ENCODE assay signal across 9 mouse cellular contexts in genomic region chrX:142813146-142813545, GRCm38 (mm10).
A peak's percentile ranks its signal among the peaks of the same experiment; 100 is the strongest.
DNase-seq lines count a peak whose midpoint lies in the region; ATAC-seq and TF ChIP-seq lines count a peak whose summit lies in the region.
"Had no signal": no experiment of that assay in that cellular context is flagged by ENCODE, and none has a peak within 500 bp of the region (broad histone marks: within the 10 kb centered on the region; RNA-seq: fewer than 3 reads in every experiment).

No protein-coding gene starts in this region.

- no peaks in the 10 kb centered on the region for H3K36me3 ChIP-seq in heart, embryonic 15.5 days
- H3K36me3 ChIP-seq in heart, embryonic 12.5 days: peaks cover 14% of the 10 kb centered on the region
- no peaks in the 10 kb centered on the region for H3K36me3 ChIP-seq in liver, adult 2 months (ENCODE audit: control insufficient read depth, insufficient read depth, low read length)

- WGBS in heart, embryonic 15.5 days: 18% methylated on average over 6 of the region's 6 CpGs
- 22% methylated on average over 6 of the region's 6 CpGs for WGBS in heart, embryonic 12.5 days
- WGBS in liver, adult 2 months: 37% methylated on average over 6 of the region's 6 CpGs

- no peaks in the 10 kb centered on the region for H3K4me1 ChIP-seq in heart, embryonic 15.5 days (replicated peaks)
- no peaks in the 10 kb centered on the region for H3K4me1 ChIP-seq in heart, embryonic 12.5 days (replicated peaks)
- H3K4me1 ChIP-seq in liver, adult 2 months (ENCODE audit: control insufficient read depth, insufficient read depth, low read length): no peaks in the 10 kb centered on the region

- H3K4me2 ChIP-seq in heart, embryonic 15.5 days: no peak overlapping the region
- H3K4me2 ChIP-seq in heart, embryonic 12.5 days: no peak overlapping the region

- peak; percentile 35 for DNase-seq in A20 (ENCODE audit: low read depth, low spot score)
- DNase-seq in T-cell, adult 2 months (ENCODE audit: low spot score): peak; percentile 2
- peak; percentile 35 for DNase-seq in forelimb bud, embryonic 11.5 days (ENCODE audit: low read depth, low spot score)
- no peak for DNase-seq in liver, adult 2 months (ENCODE audit: extremely low read depth, low read depth, low spot score)
- peak; percentile 64 for DNase-seq in right cerebral cortex, postnatal 14 days
- no peak for DNase-seq in ovary, postnatal 10 days (ENCODE audit: low spot score)

- no peaks in the 10 kb centered on the region for H3K79me2 ChIP-seq in liver, adult 2 months (ENCODE audit: control insufficient read depth, insufficient read depth, low read length)

- no peak overlapping the region for H3K4me3 ChIP-seq in heart, embryonic 15.5 days
- H3K4me3 ChIP-seq in heart, embryonic 12.5 days: no peak overlapping the region
- no peak overlapping the region for H3K4me3 ChIP-seq in liver, adult 2 months (ENCODE audit: insufficient read depth, low read depth, low read length)
- H3K4me3 ChIP-seq: myocyte had no signal

- H3K9ac ChIP-seq in heart, embryonic 15.5 days: no peak overlapping the region
- H3K9ac ChIP-seq in heart, embryonic 12.5 days: no peak overlapping the region
- H3K9ac ChIP-seq in liver, adult 2 months (ENCODE audit: low read depth, low read length): no peak overlapping the region

- no peak overlapping the region for H3K27ac ChIP-seq in heart, embryonic 15.5 days
- no peak overlapping the region for H3K27ac ChIP-seq in heart, embryonic 12.5 days (ENCODE audit: poor library complexity, severe bottlenecking)
- no peak overlapping the region for H3K27ac ChIP-seq in liver, adult 2 months (replicated peaks; ENCODE audit: insufficient read depth, low read depth, low read length)

- TF ChIP-seq POLR2A in liver, adult 2 months (IDR thresholded peaks at IDR 0.05; ENCODE audit: extremely low read depth, insufficient read depth, low read length): no peak

- 0 out of 2 replicates have a peak, but pooled peaks have one; percentile 18 for ATAC-seq in heart, embryonic 15.5 days (replicated peaks; ENCODE audit: insufficient number of reproducible peaks, insufficient read depth, low FRiP score, low read depth)
- ATAC-seq in heart, embryonic 12.5 days (ENCODE audit: insufficient number of reproducible peaks, low FRiP score): no peak

- peak; percentile 44; the same call in 1 of the 2 replicates for TF ChIP-seq CTCF in liver, adult 2 months (IDR thresholded peaks at IDR 0.05; ENCODE audit: low read depth, low read length)

- no peaks in the 10 kb centered on the region for H3K9me3 ChIP-seq in heart, embryonic 15.5 days (replicated peaks)
- no peaks in the 10 kb centered on the region for H3K9me3 ChIP-seq in heart, embryonic 12.5 days (replicated peaks)

- H3K27me3 ChIP-seq in heart, embryonic 15.5 days: no peaks in the 10 kb centered on the region
- H3K27me3 ChIP-seq in heart, embryonic 12.5 days (replicated peaks): no peaks in the 10 kb centered on the region
- no peaks in the 10 kb centered on the region for H3K27me3 ChIP-seq in liver, adult 2 months (ENCODE audit: control insufficient read depth, insufficient read depth, low read length)

Comparison
In these comparisons a context has a peak if more than half of its experiments do, and no peak if none do; other contexts are left out.
1. DNase-seq: peak in A20 (single experiment), T-cell, adult 2 months (single experiment), forelimb bud, embryonic 11.5 days (single experiment) and right cerebral cortex, postnatal 14 days (single experiment); none in liver, adult 2 months (single experiment) and ovary, postnatal 10 days (single experiment).